Mouse (Mus musculus): Measurements from ENCODE around the gene Dgkg. TPM values are rescaled to one million over a fixed set of nuclear protein-coding genes. Genes with fewer than 3 reads are reported as not detected.

Gene Dgkg
- polyA plus RNA-seq, 1 experiment from 2014 or later, result 0.15 TPM

- no peak for DNase-seq (ENCODE audit: low spot score)
These were observed 123.9 kb downstream of the Dgkg start for GRCm38 (mm10) chr16:22533087-22533486.

DNA sequence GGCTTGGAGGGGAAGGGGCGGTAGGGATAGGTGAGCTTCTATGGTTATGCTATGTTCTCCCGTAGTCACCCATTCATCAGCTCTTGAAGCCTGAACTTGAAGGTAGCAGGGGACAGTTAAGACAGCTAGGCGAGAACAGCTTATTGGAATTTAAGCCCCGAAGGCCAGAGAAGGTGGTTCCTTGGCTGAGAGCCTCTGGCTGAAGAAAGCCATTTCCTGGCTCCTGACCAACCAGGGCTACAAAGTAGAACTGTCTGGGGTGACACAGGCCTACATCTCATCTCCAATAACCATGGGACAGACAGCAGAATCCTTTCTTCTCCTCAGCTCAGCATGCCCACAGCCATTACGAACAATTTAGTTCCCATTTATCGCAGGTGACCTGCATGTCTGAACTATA, 125.2 kb downstream of the Dgkg start:
- no peaks in the 10 kb centered on the region for H3K9me3 ChIP-seq (replicated peaks; ENCODE audit: control insufficient read depth, low read length)
- H3K4me3 ChIP-seq (ENCODE audit: low read depth, low read length), result no peak overlapping the region
- WGBS, result 91% methylated on average over 6 of the region's 6 CpGs
- no peak overlapping the region for H3K27ac ChIP-seq (replicated peaks; ENCODE audit: low read depth, low read length)
- DNase-seq (ENCODE audit: low spot score), result no peak
- no peak for ATAC-seq (replicated peaks; ENCODE audit: insufficient number of reproducible peaks, low FRiP score, low TSS enrichment, low read depth)
- no peak overlapping the region for H3K4me2 ChIP-seq (ENCODE audit: low read depth, low read length)
- H3K4me1 ChIP-seq (ENCODE audit: control insufficient read depth, insufficient read depth, low read length), result no peaks in the 10 kb centered on the region
- H3K36me3 ChIP-seq (replicated peaks; ENCODE audit: control insufficient read depth, insufficient read depth, low read depth, low read length), result no peaks in the 10 kb centered on the region
- no peaks in the 10 kb centered on the region for H3K27me3 ChIP-seq (ENCODE audit: control insufficient read depth, insufficient read depth, low read length)
- no peak overlapping the region for H3K9ac ChIP-seq (replicated peaks; ENCODE audit: low read length)

More at GRCm38 (mm10) chr16:22533087-22533486, 123.9 kb downstream of the Dgkg start:
- ATAC-seq (replicated peaks; ENCODE audit: insufficient number of reproducible peaks, low FRiP score, low TSS enrichment, low read depth), result no peak
- WGBS, result 83% methylated on average over 3 of the region's 3 CpGs
- Histone ChIP-seq H3K9me3 (replicated peaks; ENCODE audit: control insufficient read depth, low read length) (no peaks in the 10 kb centered on the region), H3K4me1 (ENCODE audit: control insufficient read depth, insufficient read depth, low read length) (no peaks in the 10 kb centered on the region), H3K9ac (replicated peaks; ENCODE audit: low read length) (no peak overlapping the region), H3K36me3 (replicated peaks; ENCODE audit: control insufficient read depth, insufficient read depth, low read depth, low read length) (no peaks in the 10 kb centered on the region), H3K4me3 (ENCODE audit: low read depth, low read length) (no peak overlapping the region), H3K27ac (replicated peaks; ENCODE audit: low read depth, low read length) (no peak overlapping the region), H3K4me2 (ENCODE audit: low read depth, low read length) (no peak overlapping the region), H3K27me3 (ENCODE audit: control insufficient read depth, insufficient read depth, low read length) (no peaks in the 10 kb centered on the region)

GRCm38 (mm10) chr16:22531041-22531440, 126.0 kb downstream of the Dgkg start:
- Histone ChIP-seq H3K4me2 (ENCODE audit: low read depth, low read length) (no peak overlapping the region), H3K4me1 (ENCODE audit: control insufficient read depth, insufficient read depth, low read length) (no peaks in the 10 kb centered on the region), H3K9ac (replicated peaks; ENCODE audit: low read length) (no peak overlapping the region), H3K36me3 (replicated peaks; ENCODE audit: control insufficient read depth, insufficient read depth, low read depth, low read length) (no peaks in the 10 kb centered on the region), H3K27ac (replicated peaks; ENCODE audit: low read depth, low read length) (no peak overlapping the region), H3K9me3 (replicated peaks; ENCODE audit: control insufficient read depth, low read length) (no peaks in the 10 kb centered on the region), H3K4me3 (ENCODE audit: low read depth, low read length) (no peak overlapping the region), H3K27me3 (ENCODE audit: control insufficient read depth, insufficient read depth, low read length) (no peaks in the 10 kb centered on the region)
- no peak for DNase-seq (ENCODE audit: low spot score)
- WGBS, result 78% methylated on average over 9 of the region's 9 CpGs
- no peak for ATAC-seq (replicated peaks; ENCODE audit: insufficient number of reproducible peaks, low FRiP score, low TSS enrichment, low read depth)

DNA sequence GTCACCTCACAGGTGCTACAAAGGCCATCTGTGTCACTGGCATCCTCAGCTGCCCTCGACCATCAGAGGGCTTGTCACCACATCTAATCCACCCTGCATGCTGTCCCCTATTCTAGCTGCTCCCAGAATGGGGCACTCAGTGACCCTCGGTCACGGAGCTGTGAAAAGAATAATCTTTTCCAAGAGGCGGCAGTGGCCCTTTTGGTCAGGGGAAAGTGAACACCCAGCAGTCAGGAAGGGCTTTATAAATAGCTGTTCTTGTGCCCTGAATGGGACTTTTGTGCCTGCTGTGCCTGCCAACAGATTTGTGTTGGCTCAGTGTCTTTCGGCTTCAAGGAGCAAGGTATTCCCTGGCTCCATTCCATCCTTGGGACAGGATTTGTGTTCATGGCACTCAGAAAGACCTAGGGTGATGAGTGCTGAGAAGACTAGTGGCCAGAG, 129.5 kb downstream of the Dgkg start:
- no peaks in the 10 kb centered on the region for H3K4me1 ChIP-seq (ENCODE audit: control insufficient read depth, insufficient read depth, low read length)
- no peaks in the 10 kb centered on the region for H3K36me3 ChIP-seq (replicated peaks; ENCODE audit: control insufficient read depth, insufficient read depth, low read depth, low read length)
- no peak overlapping the region for H3K4me3 ChIP-seq (ENCODE audit: low read depth, low read length)
- H3K27me3 ChIP-seq (ENCODE audit: control insufficient read depth, insufficient read depth, low read length), result no peaks in the 10 kb centered on the region
- WGBS, result 39% methylated on average over 5 of the region's 5 CpGs
- no peak overlapping the region for H3K9ac ChIP-seq (replicated peaks; ENCODE audit: low read length)
- ATAC-seq (replicated peaks; ENCODE audit: insufficient number of reproducible peaks, low FRiP score, low TSS enrichment, low read depth) (no peak), DNase-seq (ENCODE audit: low spot score) (no peak)
- H3K27ac ChIP-seq (replicated peaks; ENCODE audit: low read depth, low read length), result no peak overlapping the region
- no peak overlapping the region for H3K4me2 ChIP-seq (ENCODE audit: low read depth, low read length)
- no peaks in the 10 kb centered on the region for H3K9me3 ChIP-seq (replicated peaks; ENCODE audit: control insufficient read depth, low read length)

- ATAC-seq (replicated peaks; ENCODE audit: insufficient number of reproducible peaks, low FRiP score, low TSS enrichment, low read depth) (no peak), DNase-seq (ENCODE audit: low spot score) (no peak)
- Histone ChIP-seq H3K9me3 (replicated peaks; ENCODE audit: control insufficient read depth, low read length) (no peaks in the 10 kb centered on the region), H3K4me2 (ENCODE audit: low read depth, low read length) (no peak overlapping the region), H3K9ac (replicated peaks; ENCODE audit: low read length) (no peak overlapping the region), H3K27ac (replicated peaks; ENCODE audit: low read depth, low read length) (no peak overlapping the region), H3K4me1 (ENCODE audit: control insufficient read depth, insufficient read depth, low read length) (no peaks in the 10 kb centered on the region), H3K27me3 (ENCODE audit: control insufficient read depth, insufficient read depth, low read length) (no peaks in the 10 kb centered on the region), H3K36me3 (replicated peaks; ENCODE audit: control insufficient read depth, insufficient read depth, low read depth, low read length) (no peaks in the 10 kb centered on the region), H3K4me3 (ENCODE audit: low read depth, low read length) (no peak overlapping the region)
- 85% methylated on average over 4 of the region's 4 CpGs for WGBS
These were observed 130.6 kb downstream of the Dgkg start for GRCm38 (mm10) chr16:22526386-22526785.

GRCm38 (mm10) chr16:22517431-22518384, 139.3 kb downstream of the Dgkg start:
- no peak for DNase-seq (ENCODE audit: low spot score)
- ATAC-seq (replicated peaks; ENCODE audit: insufficient number of reproducible peaks, low FRiP score, low TSS enrichment, low read depth), result no peak; the same call in 1 of the 2 replicates

DNA sequence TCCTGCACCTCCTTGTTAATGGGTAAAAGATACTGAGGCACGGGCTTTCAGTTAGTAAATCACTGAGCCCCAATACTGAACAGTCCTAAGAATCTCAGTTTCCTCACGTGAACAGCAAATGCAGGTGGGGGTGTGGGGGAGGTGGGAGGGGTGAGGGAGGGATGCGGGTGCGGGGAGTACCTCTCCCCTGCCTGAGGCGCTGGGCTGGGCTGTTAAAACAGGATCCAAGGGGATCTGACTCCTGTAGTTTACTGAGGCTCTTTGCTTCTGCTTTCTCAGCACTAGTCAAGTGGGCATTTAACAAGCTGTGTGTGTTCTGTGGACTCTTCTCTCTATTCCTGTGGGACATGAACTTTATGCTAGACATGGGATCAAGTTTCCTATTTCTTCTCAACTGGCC, 141.5 kb downstream of the Dgkg start:
- H3K9ac ChIP-seq (replicated peaks; ENCODE audit: low read length), result no peak overlapping the region
- no peak overlapping the region for H3K4me2 ChIP-seq (ENCODE audit: low read depth, low read length)
- no peaks in the 10 kb centered on the region for H3K4me1 ChIP-seq (ENCODE audit: control insufficient read depth, insufficient read depth, low read length)
- no peaks in the 10 kb centered on the region for H3K36me3 ChIP-seq (replicated peaks; ENCODE audit: control insufficient read depth, insufficient read depth, low read depth, low read length)
- no peaks in the 10 kb centered on the region for H3K27me3 ChIP-seq (ENCODE audit: control insufficient read depth, insufficient read depth, low read length)
- 21% methylated on average over 5 of the region's 5 CpGs for WGBS
- H3K4me3 ChIP-seq (ENCODE audit: low read depth, low read length), result no peak overlapping the region
- no peak for ATAC-seq (replicated peaks; ENCODE audit: insufficient number of reproducible peaks, low FRiP score, low TSS enrichment, low read depth)
- no peak overlapping the region for H3K27ac ChIP-seq (replicated peaks; ENCODE audit: low read depth, low read length)
- no peaks in the 10 kb centered on the region for H3K9me3 ChIP-seq (replicated peaks; ENCODE audit: control insufficient read depth, low read length)
- DNase-seq (ENCODE audit: low spot score), result peak; percentile 14

More at GRCm38 (mm10) chr16:22517431-22518384, 139.3 kb downstream of the Dgkg start:
- Histone ChIP-seq H3K4me2 (ENCODE audit: low read depth, low read length) (no peak overlapping the region), H3K27me3 (ENCODE audit: control insufficient read depth, insufficient read depth, low read length) (no peaks in the 10 kb centered on the region), H3K9ac (replicated peaks; ENCODE audit: low read length) (no peak overlapping the region), H3K9me3 (replicated peaks; ENCODE audit: control insufficient read depth, low read length) (no peaks in the 10 kb centered on the region), H3K4me3 (ENCODE audit: low read depth, low read length) (no peak overlapping the region), H3K36me3 (replicated peaks; ENCODE audit: control insufficient read depth, insufficient read depth, low read depth, low read length) (no peaks in the 10 kb centered on the region), H3K4me1 (ENCODE audit: control insufficient read depth, insufficient read depth, low read length) (no peaks in the 10 kb centered on the region), H3K27ac (replicated peaks; ENCODE audit: low read depth, low read length) (no peak overlapping the region)
- WGBS, result 9% methylated on average over 20 of the region's 20 CpGs

DNA sequence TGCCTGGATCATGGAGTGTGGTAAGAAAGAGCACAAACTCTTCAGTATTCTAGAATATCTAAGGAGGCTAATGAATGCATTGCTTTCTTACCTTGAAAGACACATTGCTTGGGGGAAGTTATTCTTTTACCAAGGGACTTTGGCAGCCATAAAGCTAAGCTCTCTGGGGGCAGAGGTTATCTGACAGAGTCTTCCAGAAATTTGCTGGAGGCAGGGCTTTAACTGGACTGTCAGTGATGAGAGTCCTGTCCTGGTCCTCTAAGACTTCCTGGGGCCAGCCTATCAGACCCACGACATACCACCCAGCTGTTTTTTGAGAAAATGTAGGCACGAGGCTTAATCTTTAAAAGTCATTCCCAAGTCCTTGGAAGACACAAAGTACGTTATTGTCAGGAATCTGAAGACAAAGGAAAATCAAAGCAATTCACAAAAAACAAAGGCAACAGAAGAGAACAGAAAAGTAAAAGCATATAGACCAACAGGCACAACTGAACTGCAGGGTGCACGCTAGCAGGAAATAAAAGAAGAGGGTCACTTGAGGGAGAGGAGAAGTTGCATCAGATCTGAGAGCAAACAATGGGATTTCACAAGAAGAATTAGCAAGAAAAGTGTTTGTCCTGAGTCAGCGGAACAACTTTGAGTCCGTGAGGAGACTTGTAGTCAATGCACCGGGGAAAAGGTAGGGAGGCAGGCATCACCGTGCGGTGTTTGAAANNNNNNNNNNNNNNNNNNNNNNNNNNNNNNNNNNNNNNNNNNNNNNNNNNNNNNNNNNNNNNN, 146.0 kb downstream of the Dgkg start:
- WGBS, result 57% methylated on average over 9 of the region's 9 CpGs
- DNase-seq (ENCODE audit: low spot score) (no peak), ATAC-seq (replicated peaks; ENCODE audit: insufficient number of reproducible peaks, low FRiP score, low TSS enrichment, low read depth) (no peak)
- no peak overlapping the region for H3K4me2 ChIP-seq (ENCODE audit: low read depth, low read length)
- H3K9me3 ChIP-seq (replicated peaks; ENCODE audit: control insufficient read depth, low read length), result no peaks in the 10 kb centered on the region
- H3K27me3 ChIP-seq (ENCODE audit: control insufficient read depth, insufficient read depth, low read length), result no peaks in the 10 kb centered on the region
- no peak overlapping the region for H3K27ac ChIP-seq (replicated peaks; ENCODE audit: low read depth, low read length)
- no peak overlapping the region for H3K9ac ChIP-seq (replicated peaks; ENCODE audit: low read length)
- no peak overlapping the region for H3K4me3 ChIP-seq (ENCODE audit: low read depth, low read length)
- no peaks in the 10 kb centered on the region for H3K4me1 ChIP-seq (ENCODE audit: control insufficient read depth, insufficient read depth, low read length)
- H3K36me3 ChIP-seq (replicated peaks; ENCODE audit: control insufficient read depth, insufficient read depth, low read depth, low read length), result no peaks in the 10 kb centered on the region
